In the genomic region with DNA sequence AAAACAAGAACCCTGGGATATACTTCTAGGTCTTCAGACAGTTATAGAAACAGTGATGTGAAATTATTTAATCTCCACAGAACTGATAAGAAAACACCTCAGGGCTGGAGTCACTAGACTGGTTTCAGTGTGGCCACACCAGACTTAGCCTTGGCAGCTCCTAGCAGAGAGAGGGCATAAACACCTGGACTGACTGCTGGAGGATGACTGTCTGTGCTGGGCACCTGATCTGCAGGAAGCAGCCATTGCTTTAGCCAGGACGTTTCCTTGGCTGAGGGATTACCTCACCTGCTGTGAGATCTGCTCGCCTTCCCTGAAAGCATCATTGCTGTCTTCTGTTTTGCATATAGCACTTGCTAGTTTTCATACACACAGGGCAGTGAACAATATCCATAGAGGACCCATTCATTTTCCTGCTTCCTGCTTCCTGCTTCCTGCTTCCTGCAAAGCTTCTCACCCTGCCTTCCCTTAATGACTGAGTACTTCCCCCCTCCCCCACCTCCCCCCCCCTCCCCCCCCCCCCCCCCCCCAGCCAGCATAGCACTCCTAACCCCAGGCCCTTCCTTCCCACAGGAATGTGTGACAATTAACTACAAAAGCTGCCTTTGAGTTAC, we compare ENCODE assay signal across 14 mouse cellular contexts.
DNase-seq lines count a peak whose midpoint lies in the region; ATAC-seq and TF ChIP-seq lines count a peak whose summit lies in the region.
"Had no signal": no experiment of that assay in that cellular context is flagged by ENCODE, and none has a peak within 500 bp of the region (broad histone marks: within the 10 kb centered on the region; RNA-seq: fewer than 3 reads in every experiment).

No protein-coding gene starts in this region.

- no peak overlapping the region for H3K9ac ChIP-seq in embryonic facial prominence, embryonic 13.5 days
- H3K9ac ChIP-seq in hindbrain, embryonic 14.5 days, result no peak overlapping the region
- H3K9ac ChIP-seq in hindbrain, embryonic 12.5 days, result no peak overlapping the region
- no peak overlapping the region for H3K9ac ChIP-seq in midbrain, embryonic 15.5 days
- H3K9ac ChIP-seq in stomach, postnatal 0 days (ENCODE audit: low read length), result no peak overlapping the region
- H3K9ac ChIP-seq: limb, embryonic 13.5 days had no signal

- no peaks in the 10 kb centered on the region for H3K36me3 ChIP-seq in embryonic facial prominence, embryonic 13.5 days
- no peaks in the 10 kb centered on the region for H3K36me3 ChIP-seq in embryonic facial prominence, embryonic 10.5 days (replicated peaks)
- no peaks in the 10 kb centered on the region for H3K36me3 ChIP-seq in hindbrain, embryonic 14.5 days (replicated peaks; ENCODE audit: control insufficient read depth, insufficient read depth)
- H3K36me3 ChIP-seq in hindbrain, embryonic 12.5 days, result no peaks in the 10 kb centered on the region
- H3K36me3 ChIP-seq in midbrain, embryonic 15.5 days (replicated peaks), result no peaks in the 10 kb centered on the region
- no peaks in the 10 kb centered on the region for H3K36me3 ChIP-seq in midbrain, embryonic 10.5 days
- no peaks in the 10 kb centered on the region for H3K36me3 ChIP-seq in stomach, postnatal 0 days (ENCODE audit: control insufficient read depth, insufficient read depth, low read length)
- H3K36me3 ChIP-seq: limb, embryonic 13.5 days had no signal

- TF ChIP-seq CTCF in stomach, postnatal 0 days (IDR thresholded peaks at IDR 0.05; ENCODE audit: low read depth), result no peak

- no peak for TF ChIP-seq EP300 in stomach, postnatal 0 days (optimal IDR thresholded peaks at IDR 0.05)

- peak overlapping the region; percentile 44; the same call in 1 of the 2 replicates for H3K27ac ChIP-seq in embryonic facial prominence, embryonic 13.5 days
- H3K27ac ChIP-seq in embryonic facial prominence, embryonic 10.5 days (replicated peaks), result no peak overlapping the region
- H3K27ac ChIP-seq in hindbrain, embryonic 14.5 days, result peak overlapping the region; percentile 27
- no peak overlapping the region for H3K27ac ChIP-seq in hindbrain, embryonic 12.5 days
- H3K27ac ChIP-seq in midbrain, embryonic 15.5 days, result peak overlapping the region; percentile 39; the same call in 1 of the 2 replicates
- no peak overlapping the region for H3K27ac ChIP-seq in midbrain, embryonic 10.5 days (replicated peaks)
- H3K27ac ChIP-seq in stomach, postnatal 0 days (replicated peaks), result peak overlapping the region; percentile 31; the same call in 1 of the 2 replicates

- H3K27me3 ChIP-seq in embryonic facial prominence, embryonic 13.5 days, result no peaks in the 10 kb centered on the region
- H3K27me3 ChIP-seq in embryonic facial prominence, embryonic 10.5 days (replicated peaks; ENCODE audit: low read depth, poor library complexity, severe bottlenecking), result no peaks in the 10 kb centered on the region
- no peaks in the 10 kb centered on the region for H3K27me3 ChIP-seq in hindbrain, embryonic 14.5 days (ENCODE audit: control insufficient read depth, insufficient read depth, low read length)
- H3K27me3 ChIP-seq in hindbrain, embryonic 12.5 days, result no peaks in the 10 kb centered on the region
- H3K27me3 ChIP-seq in midbrain, embryonic 15.5 days (replicated peaks), result no peaks in the 10 kb centered on the region
- no peaks in the 10 kb centered on the region for H3K27me3 ChIP-seq in midbrain, embryonic 10.5 days (ENCODE audit: low read depth, poor library complexity, severe bottlenecking)
- H3K27me3 ChIP-seq in stomach, postnatal 0 days (ENCODE audit: control insufficient read depth, insufficient read depth, low read length), result no peaks in the 10 kb centered on the region
- H3K27me3 ChIP-seq: limb, embryonic 13.5 days; Patski had no signal

- H3K4me3 ChIP-seq in embryonic facial prominence, embryonic 13.5 days, result no peak overlapping the region
- no peak overlapping the region for H3K4me3 ChIP-seq in embryonic facial prominence, embryonic 10.5 days
- H3K4me3 ChIP-seq in hindbrain, embryonic 14.5 days (replicated peaks; ENCODE audit: low read length), result no peak overlapping the region
- no peak overlapping the region for H3K4me3 ChIP-seq in hindbrain, embryonic 12.5 days
- no peak overlapping the region for H3K4me3 ChIP-seq in midbrain, embryonic 15.5 days
- no peak overlapping the region for H3K4me3 ChIP-seq in midbrain, embryonic 10.5 days
- H3K4me3 ChIP-seq in stomach, postnatal 0 days (ENCODE audit: low read depth, low read length), result no peak overlapping the region
- H3K4me3 ChIP-seq: layer of hippocampus, adult 2 months; limb, embryonic 13.5 days had no signal

- peaks cover 47% of the 10 kb centered on the region for H3K4me1 ChIP-seq in embryonic facial prominence, embryonic 13.5 days
- peaks cover 24% of the 10 kb centered on the region for H3K4me1 ChIP-seq in embryonic facial prominence, embryonic 10.5 days
- peaks cover 18% of the 10 kb centered on the region for H3K4me1 ChIP-seq in hindbrain, embryonic 14.5 days (replicated peaks; ENCODE audit: control insufficient read depth, insufficient read depth, low read length)
- H3K4me1 ChIP-seq in hindbrain, embryonic 12.5 days, result peaks cover 5% of the 10 kb centered on the region; the same call in 1 of the 2 replicates
- peaks cover 12% of the 10 kb centered on the region for H3K4me1 ChIP-seq in midbrain, embryonic 15.5 days
- H3K4me1 ChIP-seq in midbrain, embryonic 10.5 days, result peaks cover 10% of the 10 kb centered on the region; the same call in 1 of the 2 replicates
- no peaks in the 10 kb centered on the region; the same call in 1 of the 2 replicates for H3K4me1 ChIP-seq in stomach, postnatal 0 days (replicated peaks; ENCODE audit: control insufficient read depth, insufficient read depth)

- WGBS in embryonic facial prominence, embryonic 13.5 days, result 23% methylated on average over 2 of the region's 2 CpGs
- 26% methylated on average over 2 of the region's 2 CpGs for WGBS in embryonic facial prominence, embryonic 10.5 days
- WGBS in hindbrain, embryonic 14.5 days, result 13% methylated on average over 2 of the region's 2 CpGs
- WGBS in hindbrain, embryonic 12.5 days, result 50% methylated on average over 2 of the region's 2 CpGs
- WGBS in midbrain, embryonic 15.5 days, result 28% methylated on average over 2 of the region's 2 CpGs
- 30% methylated on average over 2 of the region's 2 CpGs for WGBS in midbrain, embryonic 10.5 days
- 37% methylated on average over 2 of the region's 2 CpGs for WGBS in stomach, postnatal 0 days

- DNase-seq in embryonic facial prominence, embryonic 10.5 days (ENCODE audit: low spot score), result no peak
- no peak for DNase-seq in hindbrain, embryonic 14.5 days (ENCODE audit: low spot score)
- no peak for DNase-seq in midbrain, embryonic 10.5 days (ENCODE audit: low spot score)
- DNase-seq in stomach, postnatal 0 days (ENCODE audit: low spot score), result peak; percentile 52
- DNase-seq in layer of hippocampus, adult 11-12 months (ENCODE audit: low spot score), result no peak
- DNase-seq: adrenal gland, postnatal 36 days; cerebellum, adult 8-10 months; gastrocnemius, postnatal 10 days had no signal

- no peaks in the 10 kb centered on the region for H3K9me3 ChIP-seq in embryonic facial prominence, embryonic 13.5 days
- no peaks in the 10 kb centered on the region for H3K9me3 ChIP-seq in embryonic facial prominence, embryonic 10.5 days
- no peaks in the 10 kb centered on the region for H3K9me3 ChIP-seq in hindbrain, embryonic 14.5 days (ENCODE audit: control insufficient read depth, low read length)
- no peaks in the 10 kb centered on the region for H3K9me3 ChIP-seq in hindbrain, embryonic 12.5 days (replicated peaks)
- no peaks in the 10 kb centered on the region for H3K9me3 ChIP-seq in midbrain, embryonic 15.5 days
- H3K9me3 ChIP-seq in midbrain, embryonic 10.5 days (replicated peaks), result no peaks in the 10 kb centered on the region
- no peaks in the 10 kb centered on the region for H3K9me3 ChIP-seq in stomach, postnatal 0 days (ENCODE audit: control insufficient read depth, low read length)
- H3K9me3 ChIP-seq: limb, embryonic 13.5 days had no signal

- no peak for ATAC-seq in embryonic facial prominence, embryonic 13.5 days (ENCODE audit: insufficient number of reproducible peaks, insufficient read depth, low FRiP score, low TSS enrichment, low read depth)
- ATAC-seq in hindbrain, embryonic 14.5 days (ENCODE audit: low FRiP score), result no peak
- ATAC-seq in hindbrain, embryonic 12.5 days (ENCODE audit: low FRiP score), result no peak
- no peak for ATAC-seq in midbrain, embryonic 15.5 days (replicated peaks)
- ATAC-seq in stomach, postnatal 0 days (ENCODE audit: low FRiP score, low TSS enrichment), result peak; percentile 85
- ATAC-seq: Patski had no signal

- H3K4me2 ChIP-seq in embryonic facial prominence, embryonic 13.5 days, result no peak overlapping the region
- H3K4me2 ChIP-seq in hindbrain, embryonic 14.5 days (replicated peaks), result no peak overlapping the region
- no peak overlapping the region for H3K4me2 ChIP-seq in hindbrain, embryonic 12.5 days (replicated peaks)
- no peak overlapping the region for H3K4me2 ChIP-seq in midbrain, embryonic 15.5 days
- no peak overlapping the region for H3K4me2 ChIP-seq in stomach, postnatal 0 days (replicated peaks; ENCODE audit: low read depth)

Comparison
In these comparisons a context has a peak if more than half of its experiments do, and no peak if none do; other contexts are left out.
1. H3K27ac ChIP-seq: peak in embryonic facial prominence, embryonic 13.5 days (single experiment), hindbrain, embryonic 14.5 days (single experiment), midbrain, embryonic 15.5 days (single experiment) and stomach, postnatal 0 days (single experiment); none in embryonic facial prominence, embryonic 10.5 days (single experiment), hindbrain, embryonic 12.5 days (single experiment) and midbrain, embryonic 10.5 days (single experiment).